Mouse (Mus musculus): ENCODE measurements around the gene Prorsd1. TPM values are rescaled to one million over a fixed set of nuclear protein-coding genes. Genes with fewer than 3 reads are reported as not detected.

The Prorsd1 gene
- polyA plus RNA-seq, 1 experiment from 2014 or later = 30.9 TPM

- Histone ChIP-seq H3K4me2 (ENCODE audit: low read length) (no peak overlapping the region), H3K4me1 (ENCODE audit: control insufficient read depth in 2 of 2, insufficient read depth in 2 of 2, low read length in 2 of 2) (no peaks in the 10 kb centered on the region), H3K4me3 (ENCODE audit: control insufficient read depth in 1 of 2, insufficient read depth in 1 of 2, low read depth in 1 of 2, low read length in 2 of 2) (no peak overlapping the region), H3K36me3 (ENCODE audit: control insufficient read depth, insufficient read depth, low read length) (peaks cover 37% of the 10 kb centered on the region), H3K9ac (ENCODE audit: low read length) (no peak overlapping the region), H3K9me3 (ENCODE audit: control insufficient read depth, low read length) (no peaks in the 10 kb centered on the region), H3K27me3 (ENCODE audit: control insufficient read depth, insufficient read depth, low read length) (no peaks in the 10 kb centered on the region), H3K27ac (replicated peaks in 1 of 2; ENCODE audit: control insufficient read depth in 1 of 2, insufficient read depth in 1 of 2, low read depth in 2 of 2, low read length in 2 of 2) (no peak overlapping the region)
- ATAC-seq (ENCODE audit: insufficient number of reproducible peaks, insufficient read depth, low FRiP score, low read depth) = no peak
Observed at GRCm38 (mm10) chr11:29474676-29475075, 40.2 kb downstream of the Prorsd1 start.

Other genes with a start within 250 kb of the Prorsd1 start
- gene Ccdc88a, start 141.4 kb downstream of the Prorsd1 start, polyA plus RNA-seq (2014; fragmentation: Nextera tagmentation; extraction: Ambion mirVana) = 19.4 and 22.3 TPM in 2 replicates
- 35.7 and 42.5 TPM in 2 replicates for gene Mtif2, start 11.4 kb upstream of the Prorsd1 start, polyA plus RNA-seq (2014; fragmentation: Nextera tagmentation; extraction: Ambion mirVana)
- 0.20 and 0.61 TPM in 2 replicates for gene Clhc1, start 32.9 kb upstream of the Prorsd1 start, polyA plus RNA-seq (2014; fragmentation: Nextera tagmentation; extraction: Ambion mirVana)
- 724 and 803 TPM in 2 replicates for gene Rps27a, start 33.1 kb upstream of the Prorsd1 start, polyA plus RNA-seq (2014; fragmentation: Nextera tagmentation; extraction: Ambion mirVana)
- 57.1 and 68.3 TPM in 2 replicates for gene Rtn4, start 177.9 kb upstream of the Prorsd1 start, polyA plus RNA-seq (2014; fragmentation: Nextera tagmentation; extraction: Ambion mirVana)

Measured in heart, embryonic 14.5 days (tissue).